Mouse (Mus musculus): ENCODE results near the gene Thnsl2. TPM values are rescaled to one million over a fixed set of nuclear protein-coding genes. Genes with fewer than 3 reads are reported as not detected.

Thnsl2 gene
- total RNA-seq (2012; rRNA removed) = not detected in 2 replicates
- total RNA-seq (2014; rRNA removed) = not detected in 2 replicates
- not detected in 2 replicates for polyA plus RNA-seq (2012; ENCODE audit: insufficient read length, low read depth)

GRCm38 (mm10) chr6:71143894-71144455, at the start of gene Thnsl2:
Thnsl2 (minus strand) TSS chr6:71144439.
- DNase-seq (ENCODE audit: extremely low read depth) = no peak
- Histone ChIP-seq H3K9me3 (replicated peaks; ENCODE audit: low read length) (peaks cover 2% of the 10 kb centered on the region), H3K27me3 (replicated peaks) (no peaks in the 10 kb centered on the region), H3K79me2 (replicated peaks; ENCODE audit: control insufficient read depth, extremely low read depth, insufficient read depth, poor library complexity, severe bottlenecking) (no peaks in the 10 kb centered on the region), H3K9ac (ENCODE audit: insufficient read depth, low read depth) (no peak within 1 kb of the TSS), H3K36me3 (replicated peaks in 1 of 2; ENCODE audit: control insufficient read depth in 1 of 2, insufficient read depth in 1 of 2, low read length in 1 of 2) (no peaks in the 10 kb centered on the region), H3K4me1 (ENCODE audit: control insufficient read depth in 1 of 2, insufficient read depth in 2 of 2) (no peaks in the 10 kb centered on the region), H3K27ac (ENCODE audit: insufficient read depth, low read depth) (no peak within 1 kb of the TSS), H3K4me2 (ENCODE audit: insufficient read depth, low read depth, poor library complexity, severe bottlenecking) (no peak within 1 kb of the TSS), H3K4me3 (replicated peaks in 1 of 3; ENCODE audit: low read depth in 2 of 3, low read length in 2 of 3, poor library complexity in 1 of 3) (no peak within 1 kb of the TSS)
- TF ChIP-seq E2F4 (IDR thresholded peaks at IDR 0.05; ENCODE audit: insufficient replicate concordance, low read depth, low read length) (no peak), EP300 (IDR thresholded peaks at IDR 0.05; ENCODE audit: low read length) (no peak), MYC (IDR thresholded peaks at IDR 0.05; ENCODE audit: low read depth, low read length) (no peak), USF2 (conservative IDR thresholded peaks at IDR 0.05; ENCODE audit: low read depth, low read length) (no peak), USF1 (IDR thresholded peaks at IDR 0.05; ENCODE audit: low read depth, low read length) (no peak), IRF4 (IDR thresholded peaks at IDR 0.05; ENCODE audit: low read depth, low read length) (no peak), POLR2A (IDR thresholded peaks at IDR 0.05; ENCODE audit: low read depth, low read length) (no peak), KAT2A (IDR thresholded peaks at IDR 0.05; ENCODE audit: insufficient replicate concordance, low read length) (no peak), SMC3 (IDR thresholded peaks at IDR 0.05; ENCODE audit: low read depth, low read length) (no peak), MEF2A (IDR thresholded peaks at IDR 0.05; ENCODE audit: borderline replicate concordance, low read depth, low read length) (no peak), NELFE (IDR thresholded peaks at IDR 0.05; ENCODE audit: low read depth, low read length) (no peak), ELF1 (IDR thresholded peaks at IDR 0.05; ENCODE audit: low read depth, low read length) (no peak), GABPA (IDR thresholded peaks at IDR 0.05; ENCODE audit: insufficient replicate concordance, low read depth, low read length) (no peak), ZMIZ1 (IDR thresholded peaks at IDR 0.05; ENCODE audit: low read depth, low read length) (no peak), ZKSCAN1 (IDR thresholded peaks at IDR 0.05; ENCODE audit: borderline replicate concordance, low read depth, low read length) (no peak), MAX (IDR thresholded peaks at IDR 0.05; ENCODE audit: low read length) (no peak), MXI1 (IDR thresholded peaks at IDR 0.05; ENCODE audit: low read depth, low read length) (no peak), NRF1 (IDR thresholded peaks at IDR 0.05; ENCODE audit: low read depth, low read length) (no peak), ETS1 (conservative IDR thresholded peaks at IDR 0.05; ENCODE audit: low read depth, low read length) (no peak)
- dilution Hi-C loops (cut with MboI; ENCODE audit: extremely low pct_ligation_motif_present, extremely low pct_unique_long_range_greater_than_20kb, low sequenced_read_pairs) (no loop called here), in situ Hi-C loops (cut with MboI; ENCODE audit: low pct_ligation_motif_present, low pct_unique_long_range_greater_than_20kb, low sequenced_read_pairs) (loop anchor here (25.0 kb wide), 1 partner anchor 332 kb away; no protein-coding TSS in a partner anchor)

- Histone ChIP-seq H3K4me2 (ENCODE audit: insufficient read depth, low read depth, poor library complexity, severe bottlenecking) (no peak overlapping the region; the same call in none of the 2 replicates), H3K9ac (ENCODE audit: insufficient read depth, low read depth) (no peak overlapping the region), H3K27ac (ENCODE audit: insufficient read depth, low read depth) (no peak overlapping the region), H3K4me3 (replicated peaks in 1 of 3; ENCODE audit: low read depth in 2 of 3, low read length in 2 of 3, poor library complexity in 1 of 3) (no peak overlapping the region), H3K4me1 (ENCODE audit: control insufficient read depth in 1 of 2, insufficient read depth in 2 of 2) (peaks cover 6 to 36% of the 10 kb centered on the region in 2 experiments), H3K27me3 (replicated peaks) (no peaks in the 10 kb centered on the region), H3K36me3 (replicated peaks in 1 of 2; ENCODE audit: control insufficient read depth in 1 of 2, insufficient read depth in 1 of 2, low read length in 1 of 2) (no peaks in the 10 kb centered on the region), H3K79me2 (replicated peaks; ENCODE audit: control insufficient read depth, extremely low read depth, insufficient read depth, poor library complexity, severe bottlenecking) (no peaks in the 10 kb centered on the region), H3K9me3 (replicated peaks; ENCODE audit: low read length) (no peaks in the 10 kb centered on the region)
- dilution Hi-C loops (cut with MboI; ENCODE audit: extremely low pct_ligation_motif_present, extremely low pct_unique_long_range_greater_than_20kb, low sequenced_read_pairs) (no loop called here), in situ Hi-C loops (cut with MboI; ENCODE audit: low pct_ligation_motif_present, low pct_unique_long_range_greater_than_20kb, low sequenced_read_pairs) (no loop called here)
- TF ChIP-seq EP300 (IDR thresholded peaks at IDR 0.05; ENCODE audit: low read length) (peak; percentile 80), MEF2A (IDR thresholded peaks at IDR 0.05; ENCODE audit: borderline replicate concordance, low read depth, low read length) (peak; percentile 26; the same call in 1 of the 2 replicates), NRF1 (IDR thresholded peaks at IDR 0.05; ENCODE audit: low read depth, low read length) (no peak), MAFK (IDR thresholded peaks at IDR 0.05; ENCODE audit: insufficient replicate concordance, low read length) (0 out of 2 replicates have a peak, but pooled peaks have one; percentile 41), MAZ (IDR thresholded peaks at IDR 0.05; ENCODE audit: low read depth, low read length) (no peak), IRF4 (IDR thresholded peaks at IDR 0.05; ENCODE audit: low read depth, low read length) (peak; percentile 89), ETS1 (conservative IDR thresholded peaks at IDR 0.05; ENCODE audit: low read depth, low read length) (peak; percentile 61), MXI1 (IDR thresholded peaks at IDR 0.05; ENCODE audit: low read depth, low read length) (no peak), BHLHE40 (IDR thresholded peaks at IDR 0.05; ENCODE audit: low read depth, low read length) (peak; percentile 31; the same call in 1 of the 2 replicates), TCF12 (IDR thresholded peaks at IDR 0.05; ENCODE audit: low read depth, low read length) (peak; percentile 36; the same call in 1 of the 2 replicates)
- peak; percentile 58 for DNase-seq (ENCODE audit: extremely low read depth)
Observed at GRCm38 (mm10) chr6:71193151-71193740, 49.0 kb upstream of the Thnsl2 start.

Measured in CH12.LX (cell line).